Mouse (Mus musculus) embryo, embryonic 11 days (tissue): ENCODE measurements around the gene Crabp1.

Experiments
- DNase-seq: peaks from one replicate; pipeline ENCODE4 v3.0.0-alpha.2; 2015

The Crabp1 gene

GRCm38 (mm10) chr9:54764561-54765217 lies at the start of gene Crabp1:
Crabp1 (plus strand) TSS chr9:54764748.
- peak; percentile 87 for DNase-seq

GRCm38 (mm10) chr9:54715776-54716175 lies 48.8 kb upstream of the Crabp1 start:
- DNase-seq: no peak

GRCm38 (mm10) chr9:54717527-54717926 lies 47.0 kb upstream of the Crabp1 start:
- DNase-seq: no peak

- no peak for DNase-seq
Observed at GRCm38 (mm10) chr9:54722156-54722555, 42.4 kb upstream of the Crabp1 start.

- DNase-seq: no peak
Observed at GRCm38 (mm10) chr9:54722596-54722995, 42.0 kb upstream of the Crabp1 start.

GRCm38 (mm10) chr9:54726315-54726714 lies 38.2 kb upstream of the Crabp1 start:
- no peak for DNase-seq

GRCm38 (mm10) chr9:54732122-54732521 lies 32.4 kb upstream of the Crabp1 start:
- peak; percentile 75 for DNase-seq

- peak; percentile 98 for DNase-seq
Observed at GRCm38 (mm10) chr9:54733921-54734638, 30.5 kb upstream of the Crabp1 start, which contains the start of gene Wdr61. Wdr61 (minus strand) TSS chr9:54734519.

GRCm38 (mm10) chr9:54734639-54735252 lies 29.8 kb upstream of the Crabp1 start:
- DNase-seq: no peak

GRCm38 (mm10) chr9:54736284-54736701 lies 28.3 kb upstream of the Crabp1 start:
- peak; percentile 92 for DNase-seq

- DNase-seq: peak; percentile 86
Observed at GRCm38 (mm10) chr9:54738376-54738775, 26.2 kb upstream of the Crabp1 start.

- DNase-seq: no peak
Observed at GRCm38 (mm10) chr9:54743891-54744290, 20.7 kb upstream of the Crabp1 start.

- DNase-seq: peak; percentile 84
Observed at GRCm38 (mm10) chr9:54745740-54746370, 18.7 kb upstream of the Crabp1 start.

GRCm38 (mm10) chr9:54750215-54750981 lies 14.2 kb upstream of the Crabp1 start:
- DNase-seq: peak; percentile 34

GRCm38 (mm10) chr9:54751684-54752083 lies 12.9 kb upstream of the Crabp1 start:
- DNase-seq: no peak

- peak; percentile 55 for DNase-seq
Observed at GRCm38 (mm10) chr9:54752201-54752943, 12.2 kb upstream of the Crabp1 start.

GRCm38 (mm10) chr9:54752944-54753295 lies 11.6 kb upstream of the Crabp1 start:
- DNase-seq: peak; percentile 49

GRCm38 (mm10) chr9:54759592-54759991 lies 5.0 kb upstream of the Crabp1 start:
- peak; percentile 50 for DNase-seq

GRCm38 (mm10) chr9:54764091-54764490 lies 457 bp upstream of the Crabp1 start:
- DNase-seq: no peak

GRCm38 (mm10) chr9:54765336-54766085 lies 963 bp downstream of the Crabp1 start:
- DNase-seq: peak; percentile 73

- peak; percentile 37 for DNase-seq
Observed at GRCm38 (mm10) chr9:54770140-54770780, 5.7 kb downstream of the Crabp1 start.
